ENCODE assay signal across 8 mouse cellular contexts in genomic region chr5:120566101-120566500, GRCm38 (mm10). TPM values are rescaled to one million over a fixed set of nuclear protein-coding genes. Genes with fewer than 3 reads are reported as not detected.
DNase-seq lines count a peak whose midpoint lies in the region; ATAC-seq lines count a peak whose summit lies in the region.

No protein-coding gene starts in this region.

- H3K27me3 ChIP-seq in hindbrain, embryonic 12.5 days, result no peaks in the 10 kb centered on the region
- H3K27me3 ChIP-seq in limb, embryonic 12.5 days, result no peaks in the 10 kb centered on the region
- H3K27me3 ChIP-seq in stomach, embryonic 15.5 days (replicated peaks), result no peaks in the 10 kb centered on the region

- WGBS in hindbrain, embryonic 12.5 days, result 28% methylated on average over 5 of the region's 5 CpGs
- WGBS in limb, embryonic 12.5 days, result 70% methylated on average over 5 of the region's 5 CpGs
- 62% methylated on average over 5 of the region's 5 CpGs for WGBS in stomach, embryonic 15.5 days

- peaks cover 75% of the 10 kb centered on the region for H3K4me1 ChIP-seq in hindbrain, embryonic 12.5 days
- peaks cover 96% of the 10 kb centered on the region for H3K4me1 ChIP-seq in limb, embryonic 12.5 days (replicated peaks)
- H3K4me1 ChIP-seq in stomach, embryonic 15.5 days, result peaks cover 80% of the 10 kb centered on the region

- peak; percentile 49 to 70 for DNase-seq in adrenal gland, adult (ENCODE audit: inconsistent age in 2 of 2, low spot score in 1 of 2)
- DNase-seq in adrenal gland, postnatal 25 days, result no peak
- peak; percentile 56 for DNase-seq in right cerebral cortex, postnatal 4 days
- no peak for DNase-seq in right cerebral cortex, adult 2 months (ENCODE audit: low spot score in 2 of 2)
- no peak for DNase-seq in thymus, postnatal 0 days (ENCODE audit: low spot score)

- peak overlapping the region; percentile 82 for H3K27ac ChIP-seq in hindbrain, embryonic 12.5 days
- peak overlapping the region; percentile 94 for H3K27ac ChIP-seq in limb, embryonic 12.5 days
- H3K27ac ChIP-seq in stomach, embryonic 15.5 days, result peak overlapping the region; percentile 77

- H3K9ac ChIP-seq in hindbrain, embryonic 12.5 days, result peak overlapping the region; percentile 13; the same call in 1 of the 2 replicates
- H3K9ac ChIP-seq in limb, embryonic 12.5 days (replicated peaks), result no peak overlapping the region
- no peak overlapping the region for H3K9ac ChIP-seq in stomach, embryonic 15.5 days

- H3K36me3 ChIP-seq in hindbrain, embryonic 12.5 days, result no peaks in the 10 kb centered on the region
- no peaks in the 10 kb centered on the region for H3K36me3 ChIP-seq in limb, embryonic 12.5 days
- no peaks in the 10 kb centered on the region for H3K36me3 ChIP-seq in stomach, embryonic 15.5 days

- H3K4me3 ChIP-seq in hindbrain, embryonic 12.5 days, result no peak overlapping the region
- H3K4me3 ChIP-seq in limb, embryonic 12.5 days (replicated peaks), result no peak overlapping the region
- H3K4me3 ChIP-seq in stomach, embryonic 15.5 days (replicated peaks), result no peak overlapping the region

- no peaks in the 10 kb centered on the region for H3K9me3 ChIP-seq in hindbrain, embryonic 12.5 days (replicated peaks)
- H3K9me3 ChIP-seq in limb, embryonic 12.5 days, result no peaks in the 10 kb centered on the region
- H3K9me3 ChIP-seq in stomach, embryonic 15.5 days, result no peaks in the 10 kb centered on the region

- H3K4me2 ChIP-seq in hindbrain, embryonic 12.5 days (replicated peaks), result 0 out of 2 replicates have a peak overlapping the region, but pooled peaks have one; percentile 11
- H3K4me2 ChIP-seq in limb, embryonic 12.5 days, result peak overlapping the region; percentile 5; the same call in 1 of the 2 replicates
- no peak overlapping the region for H3K4me2 ChIP-seq in stomach, embryonic 15.5 days

- ATAC-seq in hindbrain, embryonic 12.5 days (ENCODE audit: low FRiP score), result peak; percentile 62; the same call in 1 of the 2 replicates
- no peak for ATAC-seq in limb, embryonic 12.5 days (ENCODE audit: insufficient number of reproducible peaks, insufficient read depth, low FRiP score, low TSS enrichment, low read depth)
- no peak for ATAC-seq in stomach, embryonic 15.5 days (ENCODE audit: insufficient read depth, low FRiP score, low read depth)

RNA-seq across cellular contexts. Expression of gene Tpcn1, which starts 22.4 kb away (rescaled TPM):
- total RNA-seq in adrenal gland, postnatal 25 days (2021), result 40.2 and 42.4 TPM in 2 replicates
- 18.4 and 19.2 TPM in 2 replicates for polyA plus RNA-seq in hindbrain, embryonic 12.5 days (2016; fragmentation: Nextera tagmentation; extraction: Ambion mirVana)
- 16.7 and 17.2 TPM in 2 replicates for polyA plus RNA-seq in limb, embryonic 12.5 days (2016; fragmentation: Nextera tagmentation; extraction: Ambion mirVana)
- 25.5 and 25.7 TPM in 2 replicates for polyA plus RNA-seq in stomach, embryonic 15.5 days (2015; fragmentation: Nextera tagmentation; extraction: Ambion mirVana)
- polyA plus RNA-seq in thymus, postnatal 0 days (2015; fragmentation: Nextera tagmentation; extraction: Ambion mirVana), result 33.3 and 48.6 TPM in 2 replicates

RNA-seq across cellular contexts. Expression of gene Iqcd, which starts 22.7 kb away (rescaled TPM):
- 0.57 and 0.67 TPM in 2 replicates for total RNA-seq in adrenal gland, postnatal 25 days (2021)
- polyA plus RNA-seq in hindbrain, embryonic 12.5 days (2016; fragmentation: Nextera tagmentation; extraction: Ambion mirVana), result 1.9 and 2.5 TPM in 2 replicates
- polyA plus RNA-seq in limb, embryonic 12.5 days (2016; fragmentation: Nextera tagmentation; extraction: Ambion mirVana), result 0.64 and 0.93 TPM in 2 replicates
- 0.40 and 0.69 TPM in 2 replicates for polyA plus RNA-seq in stomach, embryonic 15.5 days (2015; fragmentation: Nextera tagmentation; extraction: Ambion mirVana)
- 1.5 and 1.7 TPM in 2 replicates for polyA plus RNA-seq in thymus, postnatal 0 days (2015; fragmentation: Nextera tagmentation; extraction: Ambion mirVana)

RNA-seq across cellular contexts. Expression of gene Rita1, which starts 46.3 kb away (rescaled TPM):
- 15.9 and 17.5 TPM in 2 replicates for total RNA-seq in adrenal gland, postnatal 25 days (2021)
- polyA plus RNA-seq in hindbrain, embryonic 12.5 days (2016; fragmentation: Nextera tagmentation; extraction: Ambion mirVana), result 16.8 and 19.2 TPM in 2 replicates
- polyA plus RNA-seq in limb, embryonic 12.5 days (2016; fragmentation: Nextera tagmentation; extraction: Ambion mirVana), result 16.9 and 19.1 TPM in 2 replicates
- 10.4 and 11.4 TPM in 2 replicates for polyA plus RNA-seq in stomach, embryonic 15.5 days (2015; fragmentation: Nextera tagmentation; extraction: Ambion mirVana)
- 10.7 TPM in 2 replicates for polyA plus RNA-seq in thymus, postnatal 0 days (2015; fragmentation: Nextera tagmentation; extraction: Ambion mirVana)

RNA-seq across cellular contexts. Expression of gene Ddx54, which starts 46.4 kb away (rescaled TPM):
- 50.5 and 54.7 TPM in 2 replicates for total RNA-seq in adrenal gland, postnatal 25 days (2021)
- polyA plus RNA-seq in hindbrain, embryonic 12.5 days (2016; fragmentation: Nextera tagmentation; extraction: Ambion mirVana), result 53.2 and 53.6 TPM in 2 replicates
- 48.8 and 50.3 TPM in 2 replicates for polyA plus RNA-seq in limb, embryonic 12.5 days (2016; fragmentation: Nextera tagmentation; extraction: Ambion mirVana)
- polyA plus RNA-seq in stomach, embryonic 15.5 days (2015; fragmentation: Nextera tagmentation; extraction: Ambion mirVana), result 41.8 and 44.9 TPM in 2 replicates
- 106 and 108 TPM in 2 replicates for polyA plus RNA-seq in thymus, postnatal 0 days (2015; fragmentation: Nextera tagmentation; extraction: Ambion mirVana)

RNA-seq across cellular contexts. Expression of gene Slc8b1, which starts 55.1 kb away (rescaled TPM):
- 34.5 and 55.3 TPM in 2 replicates for total RNA-seq in adrenal gland, postnatal 25 days (2021)
- polyA plus RNA-seq in hindbrain, embryonic 12.5 days (2016; fragmentation: Nextera tagmentation; extraction: Ambion mirVana), result 3.5 and 4.0 TPM in 2 replicates
- polyA plus RNA-seq in limb, embryonic 12.5 days (2016; fragmentation: Nextera tagmentation; extraction: Ambion mirVana), result 6.1 and 6.2 TPM in 2 replicates
- polyA plus RNA-seq in stomach, embryonic 15.5 days (2015; fragmentation: Nextera tagmentation; extraction: Ambion mirVana), result 6.2 and 8.3 TPM in 2 replicates
- 4.6 and 5.0 TPM in 2 replicates for polyA plus RNA-seq in thymus, postnatal 0 days (2015; fragmentation: Nextera tagmentation; extraction: Ambion mirVana)

Comparison
In these comparisons a context has a peak if more than half of its experiments do, and no peak if none do; other contexts are left out.
1. DNase-seq: peak in adrenal gland, adult (2 of 2) and right cerebral cortex, postnatal 4 days (single experiment); none in adrenal gland, postnatal 25 days (single experiment), right cerebral cortex, adult 2 months (0 of 2) and thymus, postnatal 0 days (single experiment).
2. Peak in every context shown above with its lines, with median percentiles within 50 percentile points of each other: H3K27ac ChIP-seq.